8 mouse cellular contexts compared by ENCODE assay signal in the genomic region with DNA sequence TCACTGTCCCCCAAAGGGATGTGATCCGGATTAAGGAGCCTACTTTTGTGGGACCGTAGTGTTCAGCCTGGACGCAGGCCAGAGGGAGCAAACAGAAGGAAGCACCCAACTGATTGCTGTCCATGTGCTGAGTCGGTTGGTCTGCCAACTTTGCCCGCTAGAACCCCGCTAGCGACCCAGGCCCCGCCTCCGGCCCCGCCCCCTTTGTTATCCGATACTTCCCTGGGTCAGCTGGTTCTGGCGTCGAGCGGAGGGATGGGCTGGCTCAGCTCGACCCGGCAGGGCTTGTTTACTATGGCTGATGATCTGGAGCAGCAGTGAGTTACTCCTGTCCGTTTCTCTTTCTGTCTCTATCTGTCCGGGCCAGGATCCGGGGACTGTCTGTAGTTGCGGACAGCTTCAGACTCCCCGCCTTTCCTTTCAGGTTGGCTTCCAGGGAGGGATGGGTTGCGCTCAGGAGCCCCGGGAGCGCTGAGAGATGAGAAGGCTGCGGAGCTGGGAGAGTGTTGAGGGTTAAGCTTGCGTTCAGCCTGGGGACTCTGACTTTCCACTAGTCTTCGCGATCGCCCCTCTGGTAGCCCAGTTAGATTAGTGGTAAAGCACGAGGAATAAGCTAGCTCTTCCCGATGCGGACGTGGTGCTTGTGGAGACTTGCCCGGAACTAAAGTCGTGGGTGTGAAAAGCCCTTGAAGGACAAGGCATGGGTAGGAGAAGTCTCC. TPM values are rescaled to one million over a fixed set of nuclear protein-coding genes. Genes with fewer than 3 reads are reported as not detected.
DNase-seq lines count a peak whose midpoint lies in the region; ATAC-seq and TF ChIP-seq lines count a peak whose summit lies in the region.

No protein-coding gene starts in this region.

- dilution Hi-C loops in CH12.LX (cut with MboI; ENCODE audit: extremely low pct_ligation_motif_present, extremely low pct_unique_long_range_greater_than_20kb, low sequenced_read_pairs), result no loop called here

- peak overlapping the region; percentile 24; the same call in 1 of the 2 replicates for H3K9ac ChIP-seq in CH12.LX (ENCODE audit: insufficient read depth, low read depth)
- H3K9ac ChIP-seq in heart, embryonic 15.5 days, result peak overlapping the region; percentile 61
- peak overlapping the region; percentile 75 for H3K9ac ChIP-seq in liver, embryonic 12.5 days

- peak overlapping the region; percentile 23; the same call in 1 of the 2 replicates for H3K4me2 ChIP-seq in CH12.LX (ENCODE audit: insufficient read depth, low read depth, poor library complexity, severe bottlenecking)
- peak overlapping the region; percentile 77 for H3K4me2 ChIP-seq in heart, embryonic 15.5 days
- peak overlapping the region; percentile 89 for H3K4me2 ChIP-seq in liver, embryonic 12.5 days

- TF ChIP-seq POLR2A in CH12.LX (IDR thresholded peaks at IDR 0.05; ENCODE audit: low read depth, low read length), result no peak

- no peaks in the 10 kb centered on the region for H3K9me3 ChIP-seq in CH12.LX (replicated peaks; ENCODE audit: low read length)
- H3K9me3 ChIP-seq in forebrain, embryonic 10.5 days, result no peaks in the 10 kb centered on the region
- no peaks in the 10 kb centered on the region for H3K9me3 ChIP-seq in heart, embryonic 15.5 days (replicated peaks)
- H3K9me3 ChIP-seq in liver, embryonic 12.5 days (replicated peaks), result no peaks in the 10 kb centered on the region

- WGBS in forebrain, embryonic 10.5 days, result under 1% methylated on average over 35 of the region's 35 CpGs
- WGBS in heart, embryonic 15.5 days, result under 1% methylated on average over 35 of the region's 35 CpGs
- under 1% methylated on average over 35 of the region's 35 CpGs for WGBS in liver, embryonic 12.5 days (ENCODE audit: insufficient replicate concordance)

- H3K4me3 ChIP-seq in CH12.LX (replicated peaks in 1 of 3; ENCODE audit: low read depth in 2 of 3, low read length in 2 of 3, poor library complexity in 1 of 3), result peak overlapping the region; percentile 51 to 58 (median 56)
- H3K4me3 ChIP-seq in forebrain, embryonic 10.5 days, result peak overlapping the region; percentile 69
- H3K4me3 ChIP-seq in heart, embryonic 15.5 days, result peak overlapping the region; percentile 59
- peak overlapping the region; percentile 68 for H3K4me3 ChIP-seq in liver, embryonic 12.5 days

- H3K79me2 ChIP-seq in CH12.LX (replicated peaks; ENCODE audit: control insufficient read depth, extremely low read depth, insufficient read depth, poor library complexity, severe bottlenecking), result no peaks in the 10 kb centered on the region; the same call in 1 of the 2 replicates

- ATAC-seq in heart, embryonic 15.5 days (replicated peaks; ENCODE audit: insufficient number of reproducible peaks, insufficient read depth, low FRiP score, low read depth), result peak; percentile 92
- ATAC-seq in liver, embryonic 12.5 days, result peak; percentile 93

- no peak for TF ChIP-seq RAD21 in CH12.LX (IDR thresholded peaks at IDR 0.05; ENCODE audit: low read depth, low read length)

- H3K4me1 ChIP-seq in CH12.LX (ENCODE audit: control insufficient read depth in 1 of 2, insufficient read depth in 2 of 2), result peaks cover 0 to 26% of the 10 kb centered on the region in 2 experiments; a peak in 2 of 4 replicates
- peaks cover 36% of the 10 kb centered on the region for H3K4me1 ChIP-seq in forebrain, embryonic 10.5 days
- peaks cover 38% of the 10 kb centered on the region for H3K4me1 ChIP-seq in heart, embryonic 15.5 days (replicated peaks)
- peaks cover 42% of the 10 kb centered on the region for H3K4me1 ChIP-seq in liver, embryonic 12.5 days

- no peak for TF ChIP-seq CTCF in CH12.LX (conservative IDR thresholded peaks at IDR 0.05 in 1 of 2, IDR thresholded peaks at IDR 0.05 in 1 of 2; ENCODE audit: low read depth in 2 of 2, low read length in 2 of 2)

- peaks cover 15 to 25% of the 10 kb centered on the region in 2 experiments for H3K36me3 ChIP-seq in CH12.LX (replicated peaks in 1 of 2; ENCODE audit: control insufficient read depth in 1 of 2, insufficient read depth in 1 of 2, low read length in 1 of 2)
- H3K36me3 ChIP-seq in forebrain, embryonic 10.5 days (replicated peaks), result peaks cover 10% of the 10 kb centered on the region
- H3K36me3 ChIP-seq in heart, embryonic 15.5 days, result peaks cover 18% of the 10 kb centered on the region
- peaks cover 11% of the 10 kb centered on the region for H3K36me3 ChIP-seq in liver, embryonic 12.5 days
- H3K36me3 ChIP-seq in splenic B cell, adult 2 months (ENCODE audit: control insufficient read depth, insufficient read depth, low read length, poor library complexity, severe bottlenecking), result no peaks in the 10 kb centered on the region

- H3K27ac ChIP-seq in CH12.LX (ENCODE audit: insufficient read depth, low read depth), result no peak overlapping the region
- peak overlapping the region; percentile 81 for H3K27ac ChIP-seq in forebrain, embryonic 10.5 days
- peak overlapping the region; percentile 79 for H3K27ac ChIP-seq in heart, embryonic 15.5 days
- peak overlapping the region; percentile 81 for H3K27ac ChIP-seq in liver, embryonic 12.5 days

- no peaks in the 10 kb centered on the region for H3K27me3 ChIP-seq in CH12.LX (replicated peaks)
- H3K27me3 ChIP-seq in forebrain, embryonic 10.5 days (ENCODE audit: poor library complexity, severe bottlenecking), result peaks cover 12% of the 10 kb centered on the region
- H3K27me3 ChIP-seq in heart, embryonic 15.5 days, result no peaks in the 10 kb centered on the region
- H3K27me3 ChIP-seq in liver, embryonic 12.5 days (replicated peaks), result peaks cover 10% of the 10 kb centered on the region; the same call in 1 of the 2 replicates
- no peaks in the 10 kb centered on the region for H3K27me3 ChIP-seq in splenic B cell, adult 2 months (ENCODE audit: control insufficient read depth, insufficient read depth, low read length, poor library complexity, severe bottlenecking)

- peak; percentile 64 for DNase-seq in CH12.LX (ENCODE audit: extremely low read depth)
- peak; percentile 85 for DNase-seq in c-Kit-positive CD71-positive TER-119-negative erythroid progenitor cells, embryonic 14.5 days (ENCODE audit: low read depth)
- peak; percentile 94 for DNase-seq in forebrain, embryonic 10.5 days (ENCODE audit: extremely low spot score, low spot score)
- peak; percentile 97 for DNase-seq in kidney, postnatal 14 days
- DNase-seq in naive thymus-derived CD4-positive, alpha-beta T cell, adult 2 months (ENCODE audit: low read depth), result peak; percentile 72
- DNase-seq in splenic B cell, adult 2 months (ENCODE audit: low read depth, low spot score), result peak; percentile 78

- in situ Hi-C loops in CH12.LX (cut with MboI; ENCODE audit: low pct_ligation_motif_present, low pct_unique_long_range_greater_than_20kb, low sequenced_read_pairs), result loop anchor here (10.0 kb wide), 1 partner anchor 86 kb away; no protein-coding TSS in a partner anchor

- TF ChIP-seq EP300 in CH12.LX (IDR thresholded peaks at IDR 0.05; ENCODE audit: low read length), result no peak

TF ChIP-seq in CH12.LX, 34 proteins besides CTCF, POLR2A, EP300 and RAD21:
- TF ChIP-seq GABPA (IDR thresholded peaks at IDR 0.05; ENCODE audit: insufficient replicate concordance, low read depth, low read length) (no peak), HCFC1 (IDR thresholded peaks at IDR 0.05; ENCODE audit: low read depth, low read length) (no peak), ELF1 (IDR thresholded peaks at IDR 0.05; ENCODE audit: low read depth, low read length) (no peak), USF1 (IDR thresholded peaks at IDR 0.05; ENCODE audit: low read depth, low read length) (peak; percentile 29; the same call in 1 of the 2 replicates), NELFE (IDR thresholded peaks at IDR 0.05; ENCODE audit: low read depth, low read length) (peak; percentile 30; the same call in 1 of the 2 replicates)

RNA-seq across cellular contexts. Expression of a gene that starts 5.2 kb away (rescaled TPM):
- total RNA-seq in CH12.LX (2012; rRNA removed) (13.4 and 19.8 TPM in 2 replicates), CH12.LX (2014; rRNA removed) (13.4 and 15.9 TPM in 2 replicates)
- 22.0 and 23.0 TPM in 2 replicates for polyA plus RNA-seq in CH12.LX (2012; ENCODE audit: insufficient read length, low read depth)
- polyA plus RNA-seq in forebrain, embryonic 10.5 days (2016; fragmentation: Nextera tagmentation; extraction: Ambion mirVana), result 42.5 and 44.0 TPM in 2 replicates
- 96.0 and 106 TPM in 2 replicates for polyA plus RNA-seq in heart, embryonic 15.5 days (2015; fragmentation: Nextera tagmentation; extraction: Ambion mirVana)
- 18.8 and 22.0 TPM in 2 replicates for polyA plus RNA-seq in liver, embryonic 12.5 days (2016; fragmentation: Nextera tagmentation; extraction: Ambion mirVana)

RNA-seq across cellular contexts. Expression of a gene that starts 5.3 kb away (rescaled TPM):
- total RNA-seq in CH12.LX (2012; rRNA removed), result 161 and 196 TPM in 2 replicates
- total RNA-seq in CH12.LX (2014; rRNA removed), result 192 and 279 TPM in 2 replicates
- polyA plus RNA-seq in CH12.LX (2012; ENCODE audit: insufficient read length, low read depth), result 213 and 287 TPM in 2 replicates
- 247 and 249 TPM in 2 replicates for polyA plus RNA-seq in forebrain, embryonic 10.5 days (2016; fragmentation: Nextera tagmentation; extraction: Ambion mirVana)
- polyA plus RNA-seq in heart, embryonic 15.5 days (2015; fragmentation: Nextera tagmentation; extraction: Ambion mirVana), result 355 and 362 TPM in 2 replicates
- 234 and 237 TPM in 2 replicates for polyA plus RNA-seq in liver, embryonic 12.5 days (2016; fragmentation: Nextera tagmentation; extraction: Ambion mirVana)

RNA-seq across cellular contexts. Expression of a gene that starts 25.6 kb away (rescaled TPM):
- total RNA-seq in CH12.LX (2012; rRNA removed) (not detected in 2 replicates), CH12.LX (2014; rRNA removed) (not detected in 2 replicates)
- polyA plus RNA-seq in CH12.LX (2012; ENCODE audit: insufficient read length, low read depth), result 0.07 TPM in 2 replicates
- polyA plus RNA-seq in forebrain, embryonic 10.5 days (2016; fragmentation: Nextera tagmentation; extraction: Ambion mirVana), result not detected in 2 replicates
- polyA plus RNA-seq in heart, embryonic 15.5 days (2015; fragmentation: Nextera tagmentation; extraction: Ambion mirVana), result 0.03 TPM in 1 of 2 replicates, not detected in the other
- polyA plus RNA-seq in liver, embryonic 12.5 days (2016; fragmentation: Nextera tagmentation; extraction: Ambion mirVana), result not detected in 2 replicates

Comparison
In these comparisons a context has a peak if more than half of its experiments do, and no peak if none do; other contexts are left out.
1. H3K4me2 ChIP-seq: peak in every context shown above with its lines; median percentile 89 in liver, embryonic 12.5 days; 77 in heart, embryonic 15.5 days; 23 in CH12.LX.
2. H3K9ac ChIP-seq: peak in every context shown above with its lines; median percentile 75 in liver, embryonic 12.5 days; 61 in heart, embryonic 15.5 days; 24 in CH12.LX.